Mouse (Mus musculus): ENCODE results near the gene Rnf130. TPM values are rescaled to one million over a fixed set of nuclear protein-coding genes. Genes with fewer than 3 reads are reported as not detected.

Rnf130 gene
- polyA plus RNA-seq (2017; shearing (Covaris generic)) = 4.7 TPM

GRCm38 (mm10) chr11:50024833-50025720 lies at the start of gene Rnf130:
Rnf130 (plus strand) TSS chr11:50025346.

GRCm38 (mm10) chr11:50130811-50131766 lies 105.9 kb downstream of the Rnf130 start, which contains the start of gene Tbc1d9b:
Tbc1d9b (plus strand) TSS chr11:50131396.

Other genes with a start within 250 kb of the Rnf130 start
- gene Gfpt2, start 231.2 kb upstream of the Rnf130 start, polyA plus RNA-seq (2017; shearing (Covaris generic)) = 3.1 TPM
- 32.8 TPM for gene Mapk9, start 178.6 kb upstream of the Rnf130 start, polyA plus RNA-seq (2017; shearing (Covaris generic))
- 0.39 TPM for gene Rasgef1c, start 123.5 kb upstream of the Rnf130 start, polyA plus RNA-seq (2017; shearing (Covaris generic))
- 62.7 TPM for gene Tbc1d9b, start 106.0 kb downstream of the Rnf130 start, polyA plus RNA-seq (2017; shearing (Covaris generic))
- 5.6 TPM for gene Mrnip, start 149.1 kb downstream of the Rnf130 start, polyA plus RNA-seq (2017; shearing (Covaris generic))
- 458 TPM for gene Sqstm1, start 185.5 kb downstream of the Rnf130 start, polyA plus RNA-seq (2017; shearing (Covaris generic))
- gene Mgat4b, start 185.5 kb downstream of the Rnf130 start, polyA plus RNA-seq (2017; shearing (Covaris generic)) = 4.5 TPM
- gene Ltc4s, start 213.3 kb downstream of the Rnf130 start, polyA plus RNA-seq (2017; shearing (Covaris generic)) = 1.4 TPM

All from inflammation-experienced regulatory T-cells, adult 16 weeks (primary cell).